Mouse (Mus musculus): Measurements from ENCODE around the gene Map3k14. TPM values are rescaled to one million over a fixed set of nuclear protein-coding genes. Genes with fewer than 3 reads are reported as not detected.

The Map3k14 gene
- polyA plus RNA-seq, 1 experiment = not detected

DNA sequence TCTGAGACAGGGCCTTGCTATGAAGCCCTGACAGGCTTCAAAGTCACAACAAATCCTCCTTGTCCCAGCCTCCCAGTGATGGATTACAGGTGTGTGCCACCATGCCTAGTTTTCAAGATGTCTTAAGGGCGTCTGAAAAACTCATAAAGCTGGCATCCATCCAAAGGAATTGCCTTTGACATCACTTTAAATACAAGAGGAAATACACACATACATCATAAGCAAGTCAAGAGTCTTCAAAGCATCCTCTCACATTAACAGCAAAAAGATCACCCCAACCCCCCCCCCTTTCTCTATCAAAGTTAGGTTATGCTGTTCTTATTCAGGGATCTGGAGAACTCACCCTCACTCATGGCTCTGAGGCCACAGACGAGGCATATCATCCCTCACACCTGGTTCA lies 1.4 kb downstream of the Map3k14 start:
- Histone ChIP-seq H3K4me3 (ENCODE audit: insufficient read depth, low read depth, low read length) (no peak overlapping the region), H3K27ac (ENCODE audit: insufficient read depth, low read depth, low read length) (no peak overlapping the region), H3K4me1 (ENCODE audit: control insufficient read depth, insufficient read depth, low read length) (peaks cover 39% of the 10 kb centered on the region)
- WGBS = 77% methylated on average over 2 of the region's 2 CpGs
- TF ChIP-seq CTCF (IDR thresholded peaks at IDR 0.05; ENCODE audit: insufficient read depth, low read depth, low read length) (no peak), POLR2A (IDR thresholded peaks at IDR 0.05; ENCODE audit: insufficient read depth, low read depth, low read length) (no peak)

DNA sequence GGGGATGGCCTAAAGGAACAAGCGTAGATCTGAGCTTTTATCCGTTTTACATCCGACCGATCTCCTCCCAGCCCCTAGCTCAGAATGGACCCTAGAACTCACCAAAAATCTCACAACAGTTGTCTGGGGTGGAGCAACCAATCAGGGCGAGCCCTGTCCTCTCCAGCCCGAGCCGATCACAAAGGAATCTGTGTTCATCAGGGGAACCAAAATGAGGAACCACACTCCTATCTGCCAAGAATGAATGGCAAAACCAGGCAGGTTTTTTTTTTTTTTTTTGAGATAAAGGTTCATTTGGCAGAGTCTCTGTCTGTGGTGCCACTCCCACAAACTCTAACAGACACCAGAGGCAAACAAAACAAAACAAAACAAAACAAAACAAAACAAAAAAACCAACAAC lies 2.1 kb downstream of the Map3k14 start:
- Histone ChIP-seq H3K4me1 (ENCODE audit: control insufficient read depth, insufficient read depth, low read length) (peaks cover 39% of the 10 kb centered on the region), H3K27ac (ENCODE audit: insufficient read depth, low read depth, low read length) (no peak overlapping the region)
- WGBS = 63% methylated on average over 7 of the region's 7 CpGs

DNA sequence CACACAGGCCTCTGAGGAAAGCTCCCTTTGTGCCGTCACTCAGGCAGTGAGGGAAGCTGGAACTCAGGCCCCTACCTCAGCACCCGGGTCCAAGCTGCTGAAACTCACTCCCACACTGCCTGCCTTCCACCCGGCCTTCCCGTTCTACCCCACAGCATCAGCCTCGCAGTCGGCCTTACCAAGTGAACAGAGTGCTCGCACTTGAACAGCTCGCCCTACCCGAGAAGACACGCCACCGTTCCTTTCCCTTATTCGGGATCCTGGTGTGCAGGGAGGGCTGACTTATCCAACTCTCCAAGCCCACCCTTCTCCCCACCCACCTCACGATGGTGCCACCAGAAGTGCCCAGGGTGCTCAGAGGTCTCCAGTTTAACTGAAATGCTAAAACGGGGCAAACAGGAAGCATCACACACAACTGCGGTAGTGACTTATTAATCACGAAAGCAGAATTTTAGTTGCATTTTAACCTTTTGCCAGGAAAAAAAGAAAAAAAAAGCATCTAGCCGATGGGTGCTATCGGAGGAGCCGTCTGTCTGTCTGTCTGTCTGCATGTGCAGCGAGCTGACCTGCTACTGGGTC lies 2.8 kb downstream of the Map3k14 start:
- H3K27ac ChIP-seq (ENCODE audit: insufficient read depth, low read depth, low read length) = no peak overlapping the region; the same call in 1 of the 2 replicates
- 58% methylated on average over 20 of the region's 20 CpGs for WGBS
- TF ChIP-seq CTCF (IDR thresholded peaks at IDR 0.05; ENCODE audit: insufficient read depth, low read depth, low read length) (no peak), POLR2A (IDR thresholded peaks at IDR 0.05; ENCODE audit: insufficient read depth, low read depth, low read length) (no peak)

More for the DNA sequence above, 2.1 kb downstream of the Map3k14 start:
- TF ChIP-seq POLR2A (IDR thresholded peaks at IDR 0.05; ENCODE audit: insufficient read depth, low read depth, low read length) (no peak), CTCF (IDR thresholded peaks at IDR 0.05; ENCODE audit: insufficient read depth, low read depth, low read length) (no peak)
- no peak overlapping the region for H3K4me3 ChIP-seq (ENCODE audit: insufficient read depth, low read depth, low read length)

DNA sequence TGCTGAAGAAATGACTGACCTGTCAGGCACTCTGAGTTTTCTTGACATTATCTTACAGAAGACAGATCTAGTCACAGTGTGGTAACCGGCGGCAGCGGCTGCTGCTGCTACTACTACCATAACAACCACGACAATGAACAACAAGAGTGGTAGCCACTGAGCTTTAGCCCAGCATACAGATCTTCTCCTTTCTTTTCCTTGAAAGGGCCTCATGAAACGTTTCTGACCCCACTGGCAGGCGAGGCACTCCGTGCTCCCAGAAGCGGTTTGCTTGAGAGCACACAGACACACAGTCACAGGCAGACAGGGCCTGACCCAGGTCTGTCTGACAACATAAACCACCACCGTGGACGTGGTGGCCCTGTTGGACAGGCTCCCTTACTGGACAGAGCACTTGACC lies 3.7 kb downstream of the Map3k14 start:
- H3K27ac ChIP-seq (ENCODE audit: insufficient read depth, low read depth, low read length) = no peak overlapping the region
- WGBS = 65% methylated on average over 10 of the region's 10 CpGs

More for the DNA sequence above, 2.8 kb downstream of the Map3k14 start:
- Histone ChIP-seq H3K4me3 (ENCODE audit: insufficient read depth, low read depth, low read length) (0 out of 2 replicates have a peak overlapping the region, but pooled peaks have one; percentile 0), H3K4me1 (ENCODE audit: control insufficient read depth, insufficient read depth, low read length) (peaks cover 39% of the 10 kb centered on the region)

DNA sequence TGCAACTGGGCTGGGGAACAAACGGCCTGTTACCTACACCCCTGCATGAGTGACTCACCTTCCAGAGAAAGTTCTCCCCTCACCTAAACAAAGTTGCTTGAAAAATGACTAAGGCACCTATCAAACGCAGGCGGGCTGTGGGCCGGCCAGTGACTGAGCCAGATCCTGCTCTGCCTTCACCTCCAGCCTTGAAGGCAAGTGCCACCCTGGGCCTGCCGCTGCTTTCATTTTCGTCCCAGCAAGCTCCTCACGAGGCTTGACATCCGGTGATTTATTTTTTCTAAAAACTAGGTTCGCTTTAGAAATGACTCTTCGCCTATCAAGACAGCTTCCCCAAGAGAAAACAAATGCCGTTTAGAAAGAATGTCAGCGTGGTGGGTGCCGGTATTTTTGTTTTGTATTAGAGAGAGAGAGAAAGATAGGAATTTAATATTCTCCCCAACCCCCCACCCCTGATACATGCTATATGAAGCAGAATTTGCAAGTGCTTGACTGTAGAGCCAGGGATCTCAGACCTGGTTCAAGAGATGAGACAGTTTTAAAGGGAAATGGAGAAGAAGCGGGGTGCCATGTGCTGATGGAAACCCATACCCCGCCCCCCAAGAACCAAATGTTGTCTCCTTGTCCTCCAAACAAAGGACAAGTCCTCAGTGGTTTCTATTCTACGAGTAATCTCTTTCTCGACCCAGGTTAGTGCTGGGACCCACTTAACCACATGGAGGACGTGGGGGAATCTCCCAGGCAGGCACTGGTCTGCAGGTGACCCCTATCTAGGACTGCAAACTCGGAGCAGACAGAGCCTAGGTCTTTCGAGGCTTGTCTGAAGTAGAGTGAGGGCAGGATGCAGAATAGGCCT lies 4.6 kb downstream of the Map3k14 start:
- TF ChIP-seq POLR2A (IDR thresholded peaks at IDR 0.05; ENCODE audit: insufficient read depth, low read depth, low read length) (no peak), CTCF (IDR thresholded peaks at IDR 0.05; ENCODE audit: insufficient read depth, low read depth, low read length) (no peak)
- 0 out of 2 replicates have a peak overlapping the region, but pooled peaks have one; percentile 44 for H3K27ac ChIP-seq (ENCODE audit: insufficient read depth, low read depth, low read length)
- H3K4me3 ChIP-seq (ENCODE audit: insufficient read depth, low read depth, low read length) = no peak overlapping the region
- peaks cover 30% of the 10 kb centered on the region for H3K4me1 ChIP-seq (ENCODE audit: control insufficient read depth, insufficient read depth, low read length)
- WGBS = 72% methylated on average over 20 of the region's 20 CpGs

More for the DNA sequence above, 3.7 kb downstream of the Map3k14 start:
- no peak overlapping the region for H3K4me3 ChIP-seq (ENCODE audit: insufficient read depth, low read depth, low read length)
- peaks cover 34% of the 10 kb centered on the region for H3K4me1 ChIP-seq (ENCODE audit: control insufficient read depth, insufficient read depth, low read length)
- TF ChIP-seq POLR2A (IDR thresholded peaks at IDR 0.05; ENCODE audit: insufficient read depth, low read depth, low read length) (no peak), CTCF (IDR thresholded peaks at IDR 0.05; ENCODE audit: insufficient read depth, low read depth, low read length) (no peak)

DNA sequence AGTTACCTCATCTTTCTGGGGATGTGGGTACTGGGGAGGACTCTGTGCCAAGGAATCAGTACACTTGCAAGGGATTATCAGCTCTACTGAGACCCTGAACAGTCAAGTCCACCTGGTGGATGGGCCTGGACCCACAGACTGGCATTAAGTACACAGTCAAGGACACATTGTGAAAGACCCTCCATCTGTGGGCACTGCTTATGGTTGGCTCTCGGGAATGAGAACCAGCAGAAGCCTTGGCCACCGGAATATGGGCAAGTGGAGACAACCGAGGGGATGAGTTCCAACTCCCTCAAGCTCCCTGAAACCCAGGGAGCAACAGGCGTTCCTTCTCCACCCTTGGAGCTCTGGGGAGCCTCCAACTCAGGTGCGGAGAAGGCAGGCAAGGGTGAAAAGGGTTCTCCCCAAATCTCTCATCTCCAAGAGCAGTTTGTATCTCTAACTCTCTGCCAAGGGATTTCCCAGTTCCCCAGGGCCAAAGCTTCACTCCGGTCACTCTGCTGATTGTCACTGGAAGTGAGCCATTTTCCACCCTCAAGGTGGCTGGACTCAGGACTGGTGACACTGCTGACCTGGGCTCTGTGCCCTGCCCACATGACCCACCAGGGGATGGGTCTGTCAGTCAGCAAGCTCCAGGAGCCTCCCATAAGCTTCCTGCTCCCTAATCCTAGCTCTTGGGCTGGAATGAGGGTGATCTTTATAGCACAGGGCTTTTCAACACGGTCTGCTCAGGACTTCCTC lies 5.4 kb downstream of the Map3k14 start:
- no peak overlapping the region for H3K27ac ChIP-seq (ENCODE audit: insufficient read depth, low read depth, low read length)
- peaks cover 29% of the 10 kb centered on the region for H3K4me1 ChIP-seq (ENCODE audit: control insufficient read depth, insufficient read depth, low read length)
- no peak for TF ChIP-seq POLR2A (IDR thresholded peaks at IDR 0.05; ENCODE audit: insufficient read depth, low read depth, low read length)
- TF ChIP-seq CTCF (IDR thresholded peaks at IDR 0.05; ENCODE audit: insufficient read depth, low read depth, low read length) = no peak
- H3K4me3 ChIP-seq (ENCODE audit: insufficient read depth, low read depth, low read length) = no peak overlapping the region
- WGBS = 81% methylated on average over 7 of the region's 7 CpGs

DNA sequence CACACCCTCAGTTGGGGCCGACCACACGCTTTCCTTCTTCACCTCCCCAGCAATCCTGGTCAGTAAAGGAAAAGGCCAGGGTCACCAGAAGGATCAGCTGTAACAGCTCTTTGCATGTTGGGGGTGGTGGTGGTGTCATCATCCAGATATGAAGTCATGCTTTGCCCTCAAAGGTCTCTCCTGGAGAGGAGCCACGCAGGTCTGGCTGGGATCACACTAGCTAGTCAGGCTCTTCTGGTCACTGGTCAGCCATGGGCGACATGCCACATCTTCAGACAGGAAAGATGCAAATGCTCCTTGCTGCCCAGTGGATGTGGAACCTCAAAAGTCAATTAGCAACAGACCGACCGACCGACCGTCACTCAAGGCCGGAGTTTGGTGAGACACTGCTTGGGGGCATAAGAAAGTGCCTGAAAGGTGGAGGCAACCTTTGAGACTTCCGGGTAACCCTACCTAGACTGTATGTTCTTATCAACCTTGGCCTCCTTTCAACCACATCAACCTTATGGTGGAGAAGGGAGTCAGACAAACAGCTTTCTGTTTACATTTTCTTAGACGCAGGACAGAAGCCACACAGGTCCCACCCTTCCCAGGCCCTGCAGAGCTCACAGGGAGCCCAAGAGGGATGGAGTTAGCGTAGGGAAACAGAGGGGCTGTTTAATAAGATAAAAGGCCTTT lies 6.6 kb downstream of the Map3k14 start:
- no peak overlapping the region for H3K27ac ChIP-seq (ENCODE audit: insufficient read depth, low read depth, low read length)
- no peak overlapping the region for H3K4me3 ChIP-seq (ENCODE audit: insufficient read depth, low read depth, low read length)
- 92% methylated on average over 12 of the region's 12 CpGs for WGBS
- peaks cover 28% of the 10 kb centered on the region for H3K4me1 ChIP-seq (ENCODE audit: control insufficient read depth, insufficient read depth, low read length)
- TF ChIP-seq CTCF (IDR thresholded peaks at IDR 0.05; ENCODE audit: insufficient read depth, low read depth, low read length) (no peak), POLR2A (IDR thresholded peaks at IDR 0.05; ENCODE audit: insufficient read depth, low read depth, low read length) (no peak)

DNA sequence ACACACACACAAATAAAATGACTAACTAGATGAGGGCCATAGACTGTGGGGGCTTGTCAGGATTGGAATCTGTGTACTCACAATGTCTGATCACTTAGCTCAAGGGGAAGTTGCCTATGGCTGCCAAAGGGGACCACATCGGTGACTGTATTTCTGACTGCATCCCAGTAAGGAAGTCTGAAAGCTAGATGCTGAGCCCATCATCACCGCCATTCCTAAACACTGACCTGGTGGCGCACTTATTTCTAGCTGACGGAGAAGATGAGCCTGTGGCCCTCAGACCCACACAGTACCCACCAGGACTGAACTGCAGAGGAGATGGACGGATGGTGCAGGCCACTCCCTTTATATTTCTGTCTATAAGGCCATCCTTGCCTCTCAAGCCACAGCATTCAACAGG lies 7.2 kb downstream of the Map3k14 start:
- H3K4me1 ChIP-seq (ENCODE audit: control insufficient read depth, insufficient read depth, low read length) = peaks cover 26% of the 10 kb centered on the region
- no peak overlapping the region for H3K27ac ChIP-seq (ENCODE audit: insufficient read depth, low read depth, low read length)
- TF ChIP-seq CTCF (IDR thresholded peaks at IDR 0.05; ENCODE audit: insufficient read depth, low read depth, low read length) (no peak), POLR2A (IDR thresholded peaks at IDR 0.05; ENCODE audit: insufficient read depth, low read depth, low read length) (no peak)
- no peak overlapping the region for H3K4me3 ChIP-seq (ENCODE audit: insufficient read depth, low read depth, low read length)
- WGBS = 96% methylated on average over 5 of the region's 5 CpGs

Data from olfactory bulb, adult 2 months (tissue).